Mouse (Mus musculus) embryonic facial prominence, embryonic 13.5 days (tissue): ENCODE measurements around the gene Vmn2r76. TPM values are rescaled to one million over a fixed set of nuclear protein-coding genes. Genes with fewer than 3 reads are reported as not detected.
"Not testable (repeated sequence)": the region's sequence is repeated elsewhere in the genome, so short reads cannot be mapped to it uniquely, and the experiment has no call there.

Source experiments
- ATAC-seq: fragments of 200-750 bp; cut with Nextera tagmentation; 2 replicates; pipeline ENCODE4 v1.8.0; 2017; ENCODE audit warnings: low read depth; ENCODE audit not compliant: insufficient number of reproducible peaks, insufficient read depth, low FRiP score, low TSS enrichment
- H3K27ac ChIP-seq: fragments of 300-500 bp; sonication (generic); 2 replicates; pipeline ENCODE4 v1.5.1; 2015; ENCODE audit warnings: moderate library complexity, mild to moderate bottlenecking, inconsistent platforms
- H3K27me3 ChIP-seq: fragments of 300-500 bp; sonication (generic); 2 replicates; pipeline ENCODE4 v1.6.1; 2015; ENCODE audit warnings: mild to moderate bottlenecking, inconsistent platforms
- H3K36me3 ChIP-seq: fragments of 300-500 bp; sonication (generic); 2 replicates; pipeline ENCODE4 v1.6.1; 2015; ENCODE audit warnings: mild to moderate bottlenecking, inconsistent platforms
- H3K4me1 ChIP-seq: fragments of 300-500 bp; sonication (generic); 2 replicates; pipeline ENCODE4 v1.6.1; 2015; ENCODE audit warnings: inconsistent platforms
- H3K4me2 ChIP-seq: fragments of 300-500 bp; sonication (generic); 2 replicates; pipeline ENCODE4 v1.6.1; 2015; ENCODE audit warnings: moderate library complexity, mild to moderate bottlenecking, inconsistent platforms
- H3K4me3 ChIP-seq: fragments of 300-500 bp; sonication (generic); 2 replicates; pipeline ENCODE4 v1.5.1; 2015; ENCODE audit warnings: mild to moderate bottlenecking, inconsistent platforms
- H3K9ac ChIP-seq: fragments of 300-500 bp; sonication (generic); 2 replicates; pipeline ENCODE4 v1.6.1; 2015; ENCODE audit warnings: mild to moderate bottlenecking, inconsistent platforms
- H3K9me3 ChIP-seq: fragments of 300-500 bp; sonication (generic); 2 replicates; pipeline ENCODE4 v1.6.1; 2016; ENCODE audit warnings: inconsistent platforms
- WGBS: fragments of 180-500 bp; shearing (Covaris S2); methylation state at CpG from one replicate; pipeline ENCODE4 v1.1.7; 2015; ENCODE audit warnings: mixed read lengths; 5-methylcytosine and 5-hydroxymethylcytosine counted together
- polyA plus RNA-seq: library from polyadenylated mRNA; unstranded; fragments of >200 nt; fragmentation: Nextera tagmentation; extraction: Ambion mirVana; gene quantifications from 2 replicates; pipeline ENCODE4 v1.2.1, GENCODE M21; 2015

Gene Vmn2r76
- not detected in 2 replicates for polyA plus RNA-seq

DNA sequence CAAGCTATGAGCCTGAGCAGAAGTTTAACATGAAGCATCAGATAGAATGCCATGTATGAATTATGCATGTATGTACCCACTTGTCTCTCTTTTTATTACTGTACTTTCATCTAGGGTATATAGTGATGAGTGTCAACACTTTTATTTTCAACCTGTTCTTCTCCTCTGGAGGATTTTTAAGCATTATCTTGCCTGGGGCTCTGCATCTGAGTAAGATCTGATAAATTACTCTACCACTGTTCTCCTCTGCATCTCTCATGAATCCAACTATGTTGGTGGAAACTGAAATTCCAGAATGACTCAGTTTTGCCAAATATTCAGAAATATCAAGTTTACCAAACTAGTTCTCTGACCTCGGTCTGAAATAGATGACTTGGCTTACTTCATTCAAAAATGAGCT, at the start of gene Vmn2r76:
TSS of gene Vmn2r76 (minus strand) at position 101 of the 400 bp plus-strand sequence.
- 76% methylated on average over 1 of the region's 1 CpGs for WGBS
- H3K9me3 ChIP-seq = no peaks in the 10 kb centered on the region
- H3K27me3 ChIP-seq = no peaks in the 10 kb centered on the region
- no peak within 1 kb of the TSS for H3K27ac ChIP-seq
- no peak for ATAC-seq
- H3K4me1 ChIP-seq = no peaks in the 10 kb centered on the region
- no peak within 1 kb of the TSS for H3K9ac ChIP-seq
- H3K36me3 ChIP-seq = no peaks in the 10 kb centered on the region
- H3K4me2 ChIP-seq = no peak within 1 kb of the TSS
- H3K4me3 ChIP-seq = no peak within 1 kb of the TSS

- Histone ChIP-seq H3K9me3 (no peaks in the 10 kb centered on the region), H3K27me3 (no peaks in the 10 kb centered on the region), H3K4me1 (no peaks in the 10 kb centered on the region), H3K9ac (no peak within 1 kb of the TSS), H3K27ac (no peak within 1 kb of the TSS), H3K4me3 (no peak within 1 kb of the TSS), H3K36me3 (no peaks in the 10 kb centered on the region), H3K4me2 (no peak within 1 kb of the TSS)
- ATAC-seq = no peak
- WGBS = 78% methylated on average over 1 of the region's 1 CpGs
Measured at GRCm38 (mm10) chr7:86277072-86277471, 31.0 kb upstream of the Vmn2r76 start, which contains the start of gene Olfr310. TSS of gene Olfr310 (minus strand) at chr7:86277172.

GRCm38 (mm10) chr7:86211345-86211744, 34.8 kb downstream of the Vmn2r76 start:
- Histone ChIP-seq H3K27ac (no peak overlapping the region), H3K4me3 (no peak overlapping the region), H3K27me3 (no peaks in the 10 kb centered on the region), H3K9me3 (no peaks in the 10 kb centered on the region), H3K9ac (no peak overlapping the region), H3K4me1 (no peaks in the 10 kb centered on the region), H3K4me2 (no peak overlapping the region), H3K36me3 (no peaks in the 10 kb centered on the region)
- no peak for ATAC-seq

- not testable (repeated sequence) for ATAC-seq, H3K27ac ChIP-seq, H3K9me3 ChIP-seq, H3K4me3 ChIP-seq, H3K4me2 ChIP-seq, H3K4me1 ChIP-seq, H3K9ac ChIP-seq, H3K36me3 ChIP-seq, H3K27me3 ChIP-seq
- 51% methylated on average over 1 of the region's 1 CpGs for WGBS
Measured at GRCm38 (mm10) chr7:86171678-86172077, 74.4 kb downstream of the Vmn2r76 start, which contains the start of gene Vmn2r75. TSS of gene Vmn2r75 (minus strand) at chr7:86171778.

Other genes with a start within 250 kb of the Vmn2r76 start
- not detected in 2 replicates for gene Vmn2r75, start 74.5 kb downstream of the Vmn2r76 start, polyA plus RNA-seq
- not detected in 2 replicates for gene Olfr310, start 30.9 kb upstream of the Vmn2r76 start, polyA plus RNA-seq
- gene Olfr309, start 67.4 kb upstream of the Vmn2r76 start, polyA plus RNA-seq = not detected in 2 replicates
- not detected in 2 replicates for gene Olfr308, start 79.3 kb upstream of the Vmn2r76 start, polyA plus RNA-seq
- gene Olfr307, start 91.3 kb upstream of the Vmn2r76 start, polyA plus RNA-seq = not detected in 2 replicates
- not detected in 2 replicates for gene Olfr305, start 120.6 kb upstream of the Vmn2r76 start, polyA plus RNA-seq
- gene Olfr304, start 140.3 kb upstream of the Vmn2r76 start, polyA plus RNA-seq = not detected in 2 replicates
- gene Olfr303, start 151.5 kb upstream of the Vmn2r76 start, polyA plus RNA-seq = not detected in 2 replicates
- not detected in 2 replicates for gene Olfr301, start 157.5 kb upstream of the Vmn2r76 start, polyA plus RNA-seq
- 0.06 TPM in 1 of 2 replicates, not detected in the other for gene Olfr299, start 213.6 kb upstream of the Vmn2r76 start, polyA plus RNA-seq
- gene Olfr298, start 246.2 kb upstream of the Vmn2r76 start, polyA plus RNA-seq = not detected in 2 replicates